Mouse (Mus musculus): ENCODE measurements around the gene Inpp5a.

Inpp5a gene

GRCm38 (mm10) chr7:139388670-139389212 is at the start of gene Inpp5a:
TSS of gene Inpp5a (plus strand) at chr7:139389109.
- DNase-seq (ENCODE audit: low spot score in 2 of 2) = peak; percentile 96 to 98

GRCm38 (mm10) chr7:139339184-139339583 is 49.7 kb upstream of the Inpp5a start:
- no peak for DNase-seq (ENCODE audit: low spot score in 2 of 2)

GRCm38 (mm10) chr7:139341020-139341660 is 47.8 kb upstream of the Inpp5a start:
- no peak for DNase-seq (ENCODE audit: low spot score in 2 of 2)

GRCm38 (mm10) chr7:139342809-139343208 is 46.1 kb upstream of the Inpp5a start:
- DNase-seq (ENCODE audit: low spot score in 2 of 2) = no peak

GRCm38 (mm10) chr7:139347051-139347450 is 41.9 kb upstream of the Inpp5a start:
- DNase-seq (ENCODE audit: low spot score in 2 of 2) = no peak

GRCm38 (mm10) chr7:139350606-139351005 is 38.3 kb upstream of the Inpp5a start:
- DNase-seq (ENCODE audit: low spot score in 2 of 2) = no peak

- DNase-seq (ENCODE audit: low spot score in 2 of 2) = no peak
Observed at GRCm38 (mm10) chr7:139354370-139355139, 34.4 kb upstream of the Inpp5a start.

GRCm38 (mm10) chr7:139357043-139357442 is 31.9 kb upstream of the Inpp5a start:
- DNase-seq (ENCODE audit: low spot score in 2 of 2) = no peak

- DNase-seq (ENCODE audit: low spot score in 2 of 2) = no peak
Observed at GRCm38 (mm10) chr7:139359906-139360305, 29.0 kb upstream of the Inpp5a start.

- DNase-seq (ENCODE audit: low spot score in 2 of 2) = no peak
Observed at GRCm38 (mm10) chr7:139360890-139361559, 27.9 kb upstream of the Inpp5a start.

GRCm38 (mm10) chr7:139361799-139362198 is 27.1 kb upstream of the Inpp5a start:
- no peak for DNase-seq (ENCODE audit: low spot score in 2 of 2)

GRCm38 (mm10) chr7:139362514-139362913 is 26.4 kb upstream of the Inpp5a start:
- DNase-seq (ENCODE audit: low spot score in 2 of 2) = no peak

- DNase-seq (ENCODE audit: low spot score in 2 of 2) = no peak
Observed at GRCm38 (mm10) chr7:139363281-139364004, 25.5 kb upstream of the Inpp5a start.

- DNase-seq (ENCODE audit: low spot score in 2 of 2) = peak in 1 of 2 experiments; percentile 36
Observed at GRCm38 (mm10) chr7:139364005-139364557, 24.8 kb upstream of the Inpp5a start.

- no peak for DNase-seq (ENCODE audit: low spot score in 2 of 2)
Observed at GRCm38 (mm10) chr7:139364936-139365830, 23.7 kb upstream of the Inpp5a start.

GRCm38 (mm10) chr7:139366131-139366530 is 22.8 kb upstream of the Inpp5a start:
- no peak for DNase-seq (ENCODE audit: low spot score in 2 of 2)

GRCm38 (mm10) chr7:139366549-139366948 is 22.4 kb upstream of the Inpp5a start:
- no peak for DNase-seq (ENCODE audit: low spot score in 2 of 2)

- DNase-seq (ENCODE audit: low spot score in 2 of 2) = no peak
Observed at GRCm38 (mm10) chr7:139368218-139368617, 20.7 kb upstream of the Inpp5a start.

- DNase-seq (ENCODE audit: low spot score in 2 of 2) = no peak
Observed at GRCm38 (mm10) chr7:139368722-139369380, 20.1 kb upstream of the Inpp5a start.

Measured in spleen, postnatal 10 days (tissue).